ENCODE assay signal across 7 mouse cellular contexts in the genomic region with DNA sequence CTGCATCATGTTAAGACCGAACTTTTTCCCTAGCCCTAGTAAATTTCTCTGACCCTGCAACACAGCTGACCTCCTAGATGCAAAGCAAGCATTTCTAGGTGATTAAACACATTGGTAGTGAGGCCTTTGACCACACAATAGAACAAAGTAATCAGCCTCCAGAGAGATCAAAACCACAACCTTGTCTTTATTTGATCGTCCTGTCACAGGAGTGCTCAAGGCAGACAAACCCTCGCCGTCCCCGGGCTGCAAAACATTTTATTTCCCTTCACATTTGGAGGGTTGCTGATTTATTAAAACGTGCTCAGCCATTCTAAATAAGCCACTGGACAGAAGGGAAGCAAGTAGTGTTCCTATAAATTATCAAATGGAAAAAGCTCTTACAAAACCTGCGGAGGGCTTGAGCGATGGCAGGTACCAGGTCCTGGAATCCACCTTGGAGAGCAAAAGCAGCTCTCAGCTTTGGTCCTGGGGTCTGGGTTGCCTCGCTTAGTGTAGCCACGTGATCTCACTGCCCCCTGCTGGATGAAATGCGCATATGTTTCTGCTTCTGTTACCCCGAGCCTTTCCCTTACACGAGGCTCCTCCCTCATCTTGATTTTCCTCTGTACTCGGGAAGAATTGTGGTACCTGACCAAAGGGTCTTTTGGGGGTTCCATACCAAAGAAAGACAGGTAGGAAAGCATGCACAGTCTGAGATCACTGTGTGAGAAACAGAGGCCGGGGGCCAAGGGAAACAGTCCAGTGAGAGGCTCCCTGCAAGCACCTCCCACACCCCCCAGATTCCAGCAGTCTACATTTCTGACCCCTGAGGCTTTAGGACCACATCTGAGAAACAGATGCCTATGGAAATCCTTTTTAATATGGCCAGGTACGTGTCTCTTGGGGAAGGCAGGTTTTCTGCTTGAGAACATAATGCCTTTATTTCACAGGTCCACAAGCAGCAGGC.
DNase-seq lines count a peak whose midpoint lies in the region; ATAC-seq lines count a peak whose summit lies in the region.

No protein-coding gene starts in this region.

- H3K4me1 ChIP-seq in embryonic facial prominence, embryonic 12.5 days = no peaks in the 10 kb centered on the region
- no peaks in the 10 kb centered on the region for H3K4me1 ChIP-seq in limb, embryonic 11.5 days (ENCODE audit: control insufficient read depth, insufficient read depth, low read length)
- H3K4me1 ChIP-seq in midbrain, embryonic 15.5 days = peaks cover 8% of the 10 kb centered on the region; the same call in 1 of the 2 replicates

- H3K27me3 ChIP-seq in embryonic facial prominence, embryonic 12.5 days = no peaks in the 10 kb centered on the region
- no peaks in the 10 kb centered on the region for H3K27me3 ChIP-seq in limb, embryonic 11.5 days (ENCODE audit: control insufficient read depth, insufficient read depth, low read length)
- no peaks in the 10 kb centered on the region for H3K27me3 ChIP-seq in midbrain, embryonic 15.5 days (replicated peaks)
- H3K27me3 ChIP-seq in splenic B cell, adult 2 months (ENCODE audit: control insufficient read depth, insufficient read depth, low read length, poor library complexity, severe bottlenecking) = no peaks in the 10 kb centered on the region

- DNase-seq in adrenal gland, postnatal 36 days = peak; percentile 76 to 82
- peak; percentile 45 for DNase-seq in heart, adult 8-10 months (ENCODE audit: low spot score)
- DNase-seq in kidney, adult 8-10 months = peak; percentile 51 to 73
- peak; percentile 90 for DNase-seq in limb, embryonic 11.5 days (ENCODE audit: low spot score)
- peak; percentile 35 for DNase-seq in splenic B cell, adult 2 months (ENCODE audit: low read depth, low spot score)

- H3K36me3 ChIP-seq in embryonic facial prominence, embryonic 12.5 days = no peaks in the 10 kb centered on the region
- H3K36me3 ChIP-seq in limb, embryonic 11.5 days (ENCODE audit: control insufficient read depth, insufficient read depth, low read length) = no peaks in the 10 kb centered on the region
- H3K36me3 ChIP-seq in midbrain, embryonic 15.5 days (replicated peaks) = no peaks in the 10 kb centered on the region
- no peaks in the 10 kb centered on the region for H3K36me3 ChIP-seq in splenic B cell, adult 2 months (ENCODE audit: control insufficient read depth, insufficient read depth, low read length, poor library complexity, severe bottlenecking)

- H3K4me3 ChIP-seq in embryonic facial prominence, embryonic 12.5 days = peak overlapping the region; percentile 9; the same call in 1 of the 2 replicates
- no peak overlapping the region for H3K4me3 ChIP-seq in limb, embryonic 11.5 days (ENCODE audit: low read depth, low read length)
- peak overlapping the region; percentile 18; the same call in 1 of the 2 replicates for H3K4me3 ChIP-seq in midbrain, embryonic 15.5 days

- ATAC-seq in embryonic facial prominence, embryonic 12.5 days (ENCODE audit: insufficient number of reproducible peaks, insufficient read depth, low FRiP score, low TSS enrichment) = peak; percentile 93; the same call in 1 of the 2 replicates
- ATAC-seq in limb, embryonic 11.5 days (ENCODE audit: insufficient number of reproducible peaks, low FRiP score, low TSS enrichment, low read depth) = peak; percentile 95
- ATAC-seq in midbrain, embryonic 15.5 days (replicated peaks) = peak; percentile 98

- H3K4me2 ChIP-seq in embryonic facial prominence, embryonic 12.5 days (replicated peaks) = peak overlapping the region; percentile 47
- H3K4me2 ChIP-seq in limb, embryonic 11.5 days (ENCODE audit: low read depth, severe bottlenecking) = peak overlapping the region; percentile 31; the same call in 1 of the 2 replicates
- H3K4me2 ChIP-seq in midbrain, embryonic 15.5 days = peak overlapping the region; percentile 44

- H3K27ac ChIP-seq in embryonic facial prominence, embryonic 12.5 days = no peak overlapping the region
- no peak overlapping the region for H3K27ac ChIP-seq in limb, embryonic 11.5 days (replicated peaks; ENCODE audit: low read depth, low read length)
- 0 out of 2 replicates have a peak overlapping the region, but pooled peaks have one; percentile 6 for H3K27ac ChIP-seq in midbrain, embryonic 15.5 days

- 23% methylated on average over 16 of the region's 16 CpGs for WGBS in embryonic facial prominence, embryonic 12.5 days
- 28% methylated on average over 16 of the region's 16 CpGs for WGBS in limb, embryonic 11.5 days
- 10% methylated on average over 16 of the region's 16 CpGs for WGBS in midbrain, embryonic 15.5 days

- H3K9ac ChIP-seq in embryonic facial prominence, embryonic 12.5 days = 0 out of 2 replicates have a peak overlapping the region, but pooled peaks have one; percentile 7
- 0 out of 2 replicates have a peak overlapping the region, but pooled peaks have one; percentile 41 for H3K9ac ChIP-seq in limb, embryonic 11.5 days (ENCODE audit: low read length)
- H3K9ac ChIP-seq in midbrain, embryonic 15.5 days = no peak overlapping the region

- H3K9me3 ChIP-seq in embryonic facial prominence, embryonic 12.5 days = no peaks in the 10 kb centered on the region
- no peaks in the 10 kb centered on the region for H3K9me3 ChIP-seq in limb, embryonic 11.5 days (ENCODE audit: control insufficient read depth, low read length)
- H3K9me3 ChIP-seq in midbrain, embryonic 15.5 days = no peaks in the 10 kb centered on the region

Comparison
In these comparisons a context has a peak if more than half of its experiments do, and no peak if none do; other contexts are left out.
1. DNase-seq: peak in every context shown above with its lines; median percentile 90 in limb, embryonic 11.5 days; 79 in adrenal gland, postnatal 36 days; 62 in kidney, adult 8-10 months; 45 in heart, adult 8-10 months; 35 in splenic B cell, adult 2 months.